In genomic region chr6:55519605-55520201, GRCm38 (mm10) we compare ENCODE assay signal across 8 mouse cellular contexts.
A peak's percentile ranks its signal among the peaks of the same experiment; 100 is the strongest.
DNase-seq lines count a peak whose midpoint lies in the region; ATAC-seq lines count a peak whose summit lies in the region.

No protein-coding gene starts in this region.

- no peak overlapping the region for H3K4me3 ChIP-seq in hindbrain, embryonic 13.5 days

- H3K9ac ChIP-seq in hindbrain, embryonic 13.5 days: no peak overlapping the region

- peak; percentile 89 for DNase-seq in ZHBTc4 (ENCODE audit: low read depth, low spot score)
- DNase-seq in cerebellum, postnatal 25 days: peak; percentile 89 to 91
- DNase-seq in frontal cortex, postnatal 25 days (ENCODE audit: low spot score in 2 of 2): peak; percentile 71 to 84
- DNase-seq in layer of hippocampus, postnatal 14 days (ENCODE audit: low spot score in 2 of 2): peak; percentile 89 to 92
- DNase-seq in lung, postnatal 36 days: peak; percentile 73
- peak; percentile 81 for DNase-seq in right cerebral cortex, postnatal 14 days
- DNase-seq in natural killer cell, adult 2 months (ENCODE audit: low spot score in 2 of 2): no peak

- peak; percentile 93 for ATAC-seq in hindbrain, embryonic 13.5 days (ENCODE audit: low FRiP score)

- peaks cover 5% of the 10 kb centered on the region; the same call in 1 of the 2 replicates for H3K4me1 ChIP-seq in hindbrain, embryonic 13.5 days (replicated peaks)

- H3K27ac ChIP-seq in hindbrain, embryonic 13.5 days: no peak overlapping the region

- H3K36me3 ChIP-seq in hindbrain, embryonic 13.5 days: no peaks in the 10 kb centered on the region

- H3K9me3 ChIP-seq in hindbrain, embryonic 13.5 days: peaks cover 5% of the 10 kb centered on the region; the same call in 1 of the 2 replicates

- peak overlapping the region; percentile 32 for H3K4me2 ChIP-seq in hindbrain, embryonic 13.5 days

- H3K27me3 ChIP-seq in hindbrain, embryonic 13.5 days: no peaks in the 10 kb centered on the region

- 15% methylated on average over 11 of the region's 11 CpGs for WGBS in hindbrain, embryonic 13.5 days

Comparison
In these comparisons a context has a peak if more than half of its experiments do, and no peak if none do; other contexts are left out.
1. DNase-seq: peak in ZHBTc4 (single experiment), cerebellum, postnatal 25 days (2 of 2), frontal cortex, postnatal 25 days (2 of 2), layer of hippocampus, postnatal 14 days (2 of 2), lung, postnatal 36 days (single experiment) and right cerebral cortex, postnatal 14 days (single experiment); none in natural killer cell, adult 2 months (0 of 2).